Mouse (Mus musculus) liver, embryonic 14.5 days (tissue): ENCODE results near the gene Bcl7a. TPM values are rescaled to one million over a fixed set of nuclear protein-coding genes. Genes with fewer than 3 reads are reported as not detected.

Source experiments
- ATAC-seq: fragments of 200-750 bp; cut with Nextera tagmentation; 2 replicates; pipeline ENCODE4 v1.8.0; 2017; ENCODE audit warnings: moderate number of reproducible peaks, mild to moderate bottlenecking, moderate library complexity; ENCODE audit not compliant: insufficient read depth
- DNase-seq, 3 experiments: peaks; one replicate each; pipeline ENCODE4 v3.0.0-alpha.2; 2012 to 2013; ENCODE audit warnings: low read depth in 3 of 3, low spot score in 3 of 3
- H3K27ac ChIP-seq: fragments of 300-500 bp; sonication (generic); 2 replicates; pipeline ENCODE4 v1.5.1; 2014; ENCODE audit warnings: moderate library complexity, mild to moderate bottlenecking, control low read depth, inconsistent platforms
- H3K27me3 ChIP-seq: fragments of 300-500 bp; sonication (generic); 2 replicates; pipeline ENCODE4 v1.6.1; 2014; ENCODE audit warnings: mild to moderate bottlenecking, low read length, moderate library complexity; ENCODE audit not compliant: control insufficient read depth, insufficient read depth
- H3K36me3 ChIP-seq: fragments of 300-500 bp; sonication (generic); replicated peaks from 2 replicates; pipeline ENCODE4 v1.6.1; 2014; ENCODE audit warnings: low read depth; ENCODE audit not compliant: control insufficient read depth, insufficient read depth
- H3K4me1 ChIP-seq, 2 experiments: fragments of 200-500 bp in 1 of 2; fragments of 300-500 bp in 1 of 2; sonication (generic) in 1 of 2; replicated peaks; 2 replicates each; pipeline ENCODE4 v1.6.1; 2012 to 2014; ENCODE audit warnings: antibody characterized with exemption in 1 of 2, inconsistent platforms in 1 of 2, low read length in 1 of 2; ENCODE audit not compliant: control insufficient read depth in 2 of 2, insufficient read depth in 2 of 2
- H3K4me2 ChIP-seq: fragments of 300-500 bp; sonication (generic); 2 replicates; pipeline ENCODE4 v1.6.1; 2014; ENCODE audit warnings: low read depth, mild to moderate bottlenecking, control low read depth, moderate library complexity
- H3K4me3 ChIP-seq, 2 experiments: fragments of 200-500 bp in 1 of 2; fragments of 300-500 bp in 1 of 2; sonication (generic) in 1 of 2; 2 replicates each; pipeline ENCODE4 v1.5.1; 2012 to 2014; ENCODE audit warnings: low read depth in 2 of 2, low read length in 2 of 2, mild to moderate bottlenecking in 2 of 2, control low read depth in 1 of 2, inconsistent platforms in 1 of 2, moderate library complexity in 1 of 2; ENCODE audit not compliant: insufficient read depth in 1 of 2
- H3K9ac ChIP-seq: fragments of 300-500 bp; sonication (generic); replicated peaks from 2 replicates; pipeline ENCODE4 v1.6.1; 2014; ENCODE audit warnings: mild to moderate bottlenecking, control low read depth, moderate library complexity
- H3K9me3 ChIP-seq: fragments of 300-500 bp; sonication (generic); 2 replicates; pipeline ENCODE4 v1.6.1; 2016; ENCODE audit warnings: low read length, mixed read lengths; ENCODE audit not compliant: control insufficient read depth
- CTCF ChIP-seq: IDR thresholded peaks from 2 replicates; pipeline ENCODE4 v1.5.1; 2016; ENCODE audit warnings: antibody characterized with exemption, low read depth, control low read depth
- EP300 ChIP-seq: IDR thresholded peaks from 2 replicates; pipeline ENCODE4 v1.6.1; 2016; ENCODE audit warnings: antibody characterized with exemption, low read depth
- WGBS: fragments of 180-500 bp; shearing (Covaris S2); extraction: QIAGEN DNeasy Blood & Tissue Kit; methylation state at CpG from one replicate; pipeline ENCODE4 v1.1.7; 2014; ENCODE audit not compliant: insufficient replicate concordance; 5-methylcytosine and 5-hydroxymethylcytosine counted together
- polyA plus RNA-seq, 2 experiments: library from polyadenylated mRNA; depleted of rRNA in 1 of 2; stranded (reverse) in 1 of 2; unstranded in 1 of 2; fragments of >200 nt; fragmentation: Nextera tagmentation in 1 of 2; extraction: Ambion mirVana in 1 of 2; gene quantifications; 2 replicates each; pipeline versions ENCODE4 v1.2.1 to v1.2.3; 2012 to 2014

Gene Bcl7a
- polyA plus RNA-seq, 2 experiments, result 4.6 to 5.6 TPM

- Histone ChIP-seq H3K9ac (no peak overlapping the region), H3K4me1 (no peaks in the 10 kb centered on the region), H3K27ac (no peak overlapping the region), H3K4me2 (no peak overlapping the region), H3K4me3 (no peak overlapping the region), H3K27me3 (no peaks in the 10 kb centered on the region), H3K9me3 (no peaks in the 10 kb centered on the region), H3K36me3 (no peaks in the 10 kb centered on the region)
- no peak for DNase-seq
- 49% methylated on average over 7 of the region's 7 CpGs for WGBS
- ATAC-seq, result no peak
- TF ChIP-seq CTCF, result no peak
- TF ChIP-seq EP300, result no peak
Observed at GRCm38 (mm10) chr5:123310221-123310620, 33.4 kb upstream of the Bcl7a start.

GRCm38 (mm10) chr5:123313058-123313630 is 30.5 kb upstream of the Bcl7a start:
- Histone ChIP-seq H3K27me3 (no peaks in the 10 kb centered on the region), H3K4me3 (no peak overlapping the region), H3K9ac (no peak overlapping the region), H3K4me1 (no peaks in the 10 kb centered on the region), H3K27ac (no peak overlapping the region), H3K36me3 (no peaks in the 10 kb centered on the region), H3K4me2 (no peak overlapping the region), H3K9me3 (no peaks in the 10 kb centered on the region)
- DNase-seq (no peak), ATAC-seq (no peak)
- no peak for TF ChIP-seq CTCF
- no peak for TF ChIP-seq EP300
- 59% methylated on average over 12 of the region's 12 CpGs for WGBS

- no peaks in the 10 kb centered on the region for H3K9me3 ChIP-seq
- 43% methylated on average over 11 of the region's 11 CpGs for WGBS
- no peak for TF ChIP-seq EP300
- no peak for TF ChIP-seq CTCF
- H3K4me2 ChIP-seq, result no peak overlapping the region
- H3K4me1 ChIP-seq, result no peaks in the 10 kb centered on the region; a peak in 1 of 4 replicates
- ATAC-seq (no peak), DNase-seq (no peak)
- no peak overlapping the region for H3K4me3 ChIP-seq
- H3K27me3 ChIP-seq, result no peaks in the 10 kb centered on the region
- no peak overlapping the region for H3K9ac ChIP-seq
- H3K27ac ChIP-seq, result no peak overlapping the region
- no peaks in the 10 kb centered on the region for H3K36me3 ChIP-seq
Observed at GRCm38 (mm10) chr5:123313851-123314380, 29.7 kb upstream of the Bcl7a start.

DNA sequence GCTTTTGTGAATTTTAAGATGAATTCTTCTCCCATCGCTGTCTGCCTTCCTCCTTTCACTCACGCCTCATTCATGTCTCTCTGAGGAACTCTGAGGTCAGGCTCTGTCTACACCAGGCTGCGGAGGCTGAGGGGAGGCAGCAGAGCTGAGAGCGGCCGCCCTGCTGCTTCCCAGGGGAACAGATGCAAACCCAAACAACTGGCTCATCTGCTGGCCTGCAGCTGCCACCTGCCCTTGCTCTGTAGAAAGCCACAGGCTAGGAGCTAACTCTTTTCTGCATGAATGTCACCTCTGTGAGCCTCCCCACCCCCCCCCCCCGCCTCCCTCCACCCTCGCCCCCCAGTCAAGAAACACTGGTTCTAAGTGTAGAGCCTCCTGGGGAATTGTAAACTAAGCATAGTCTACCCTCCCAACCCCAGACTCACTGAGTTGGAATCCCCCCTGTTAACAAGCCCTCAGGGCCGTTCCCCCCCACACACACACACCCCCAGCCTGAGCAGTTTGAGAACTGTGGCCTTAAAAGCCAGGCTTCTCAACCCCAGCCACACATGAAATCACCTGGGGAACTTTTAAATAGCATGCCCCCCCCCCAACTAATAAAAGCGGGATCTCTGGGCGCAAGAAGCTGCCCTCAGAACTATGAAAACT is 28.3 kb upstream of the Bcl7a start:
- DNase-seq, result no peak
- Histone ChIP-seq H3K27me3 (no peaks in the 10 kb centered on the region), H3K4me1 (no peaks in the 10 kb centered on the region; a peak in 1 of 4 replicates), H3K9me3 (no peaks in the 10 kb centered on the region), H3K4me3 (no peak overlapping the region), H3K4me2 (no peak overlapping the region), H3K9ac (no peak overlapping the region), H3K27ac (no peak overlapping the region), H3K36me3 (no peaks in the 10 kb centered on the region)
- 60% methylated on average over 10 of the region's 10 CpGs for WGBS
- ATAC-seq, result no peak
- TF ChIP-seq CTCF (no peak), EP300 (no peak)

DNA sequence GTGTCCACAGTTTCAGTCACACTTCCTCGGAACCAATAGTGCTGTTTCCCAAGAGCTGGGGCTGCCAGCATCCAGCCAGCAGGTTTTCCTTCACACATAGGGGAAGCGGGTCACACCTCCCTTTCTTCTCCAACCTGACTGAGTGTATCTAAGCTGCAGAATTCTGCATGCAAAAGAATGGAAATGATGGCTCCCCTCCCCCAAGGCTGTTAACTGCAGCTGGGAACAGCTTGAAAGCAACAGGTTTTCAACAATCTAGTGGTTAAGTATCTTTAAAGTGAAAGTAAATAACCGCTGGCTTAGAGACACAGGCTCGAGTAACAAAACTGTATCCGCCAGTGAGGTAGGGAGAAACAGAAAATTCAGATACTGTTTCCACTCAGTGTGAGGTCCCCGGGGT is 25.6 kb upstream of the Bcl7a start:
- DNase-seq (no peak), ATAC-seq (no peak)
- Histone ChIP-seq H3K4me3 (peak overlapping the region; percentile 45), H3K4me2 (peak overlapping the region; percentile 54), H3K9me3 (no peaks in the 10 kb centered on the region), H3K4me1 (no peaks in the 10 kb centered on the region; a peak in 1 of 4 replicates), H3K27ac (no peak overlapping the region), H3K9ac (peak overlapping the region; percentile 43), H3K27me3 (no peaks in the 10 kb centered on the region), H3K36me3 (no peaks in the 10 kb centered on the region)
- TF ChIP-seq EP300 (no peak), CTCF (no peak)
- WGBS, result 20% methylated on average over 6 of the region's 6 CpGs
